Mouse (Mus musculus): ENCODE data around the gene Olfr465-ps1.

The Olfr465-ps1 gene

GRCm38 (mm10) chr13:65137789-65138188 is at the start of gene Olfr465-ps1:
TSS of gene Olfr465-ps1 (plus strand) at chr13:65138089.
- DNase-seq: no peak

- no peak for DNase-seq
Measured at GRCm38 (mm10) chr13:65095923-65096322, 42.0 kb upstream of the Olfr465-ps1 start.

GRCm38 (mm10) chr13:65097018-65097417 is 40.9 kb upstream of the Olfr465-ps1 start:
- DNase-seq: no peak

- DNase-seq: no peak
Measured at GRCm38 (mm10) chr13:65100678-65101077, 37.2 kb upstream of the Olfr465-ps1 start.

GRCm38 (mm10) chr13:65101232-65101631 is 36.7 kb upstream of the Olfr465-ps1 start:
- no peak for DNase-seq

GRCm38 (mm10) chr13:65111961-65112360 is 25.9 kb upstream of the Olfr465-ps1 start:
- no peak for DNase-seq

GRCm38 (mm10) chr13:65112459-65113110 is 25.3 kb upstream of the Olfr465-ps1 start, which contains the start of gene Mfsd14b:
TSS of gene Mfsd14b (minus strand) at chr13:65112975.
- peak; percentile 84 for DNase-seq

GRCm38 (mm10) chr13:65113239-65113638 is 24.6 kb upstream of the Olfr465-ps1 start:
- no peak for DNase-seq

GRCm38 (mm10) chr13:65120984-65121383 is 16.9 kb upstream of the Olfr465-ps1 start:
- DNase-seq: no peak

GRCm38 (mm10) chr13:65122111-65122510 is 15.8 kb upstream of the Olfr465-ps1 start:
- DNase-seq: no peak

- no peak for DNase-seq
Measured at GRCm38 (mm10) chr13:65127063-65127847, 10.6 kb upstream of the Olfr465-ps1 start.

- DNase-seq: no peak
Measured at GRCm38 (mm10) chr13:65149940-65150339, 12.1 kb downstream of the Olfr465-ps1 start, which contains the start of gene Olfr466. TSS of gene Olfr466 (plus strand) at chr13:65150240.

- DNase-seq: no peak
Measured at GRCm38 (mm10) chr13:65174102-65174501, 36.2 kb downstream of the Olfr465-ps1 start.

GRCm38 (mm10) chr13:65175734-65176471 is 38.0 kb downstream of the Olfr465-ps1 start:
- DNase-seq: peak; percentile 56

GRCm38 (mm10) chr13:65176472-65177091 is 38.7 kb downstream of the Olfr465-ps1 start:
- peak; percentile 1 for DNase-seq

Measured in right cerebral cortex, postnatal 4 days (tissue).